Mouse (Mus musculus) kidney, adult 2 months (tissue): ENCODE data around the gene Atp6v0d1.

Source experiments
- CTCF ChIP-seq: fragments of 200-500 bp; conservative IDR thresholded peaks from 2 replicates; pipeline ENCODE4 v1.5.1; 2011; ENCODE audit warnings: low read depth, mild to moderate bottlenecking, control low read depth, low read length, moderate library complexity, mixed read lengths; ENCODE audit not compliant: insufficient read depth, insufficient read length
- POLR2A ChIP-seq: fragments of 200-500 bp; IDR thresholded peaks from one replicate; pipeline ENCODE4 v1.6.1; 2011; ENCODE audit warnings: low read depth, low read length, control low read depth

GRCm38 (mm10) chr8:105514194-105514593 lies 51.7 kb downstream of the Atp6v0d1 start:
- TF ChIP-seq CTCF: no peak
- no peak for TF ChIP-seq POLR2A
